In genomic region chr17:46021760-46022159, GRCm38 (mm10) we compare ENCODE assay signal across 20 mouse cellular contexts.
"Had no signal": no experiment of that assay in that cellular context is flagged by ENCODE, and none has a peak within 500 bp of the region (broad histone marks: within the 10 kb centered on the region; RNA-seq: fewer than 3 reads in every experiment).

No protein-coding gene starts in this region.

- H3K4me3 ChIP-seq: lung, embryonic 15.5 days; megakaryocyte, embryonic 14.5 days; midbrain, embryonic 13.5 days; midbrain, embryonic 15.5 days; neural tube, embryonic 13.5 days; neural tube, embryonic 15.5 days had no signal

- H3K4me2 ChIP-seq: lung, embryonic 15.5 days; midbrain, embryonic 11.5 days; midbrain, embryonic 13.5 days; midbrain, embryonic 15.5 days; neural tube, embryonic 13.5 days; neural tube, embryonic 15.5 days had no signal

- DNase-seq: lung, adult 2 months; lung, postnatal 14 days; lung, postnatal 36 days; retina, postnatal 1 day; right cerebral cortex, adult 18-20 months; right cerebral cortex, postnatal 25 days; right cerebral cortex, postnatal 4 days; spleen, adult 18-20 months; thymus, adult 18-20 months; thymus, postnatal 14 days; thymus, postnatal 36 days had no signal

- H3K9ac ChIP-seq: lung, embryonic 15.5 days; midbrain, embryonic 13.5 days; midbrain, embryonic 15.5 days; neural tube, embryonic 13.5 days; neural tube, embryonic 15.5 days had no signal

- H3K9me3 ChIP-seq: lung, embryonic 15.5 days; megakaryocyte, embryonic 14.5 days; midbrain, embryonic 13.5 days; midbrain, embryonic 15.5 days; neural tube, embryonic 13.5 days; neural tube, embryonic 15.5 days had no signal

- H3K27ac ChIP-seq: lung, embryonic 15.5 days; macrophage; midbrain, embryonic 13.5 days; midbrain, embryonic 15.5 days; neural tube, embryonic 13.5 days; neural tube, embryonic 15.5 days had no signal

- ATAC-seq: lung, postnatal 0 days; midbrain, embryonic 13.5 days; midbrain, embryonic 15.5 days had no signal

- H3K27me3 ChIP-seq: lung, embryonic 15.5 days; megakaryocyte, embryonic 14.5 days; midbrain, embryonic 13.5 days; midbrain, embryonic 15.5 days; neural tube, embryonic 13.5 days; neural tube, embryonic 15.5 days had no signal
